Mouse (Mus musculus) adrenal gland, postnatal 36 days (tissue): ENCODE results near the gene Dazap1. TPM values are rescaled to one million over a fixed set of nuclear protein-coding genes. Genes with fewer than 3 reads are reported as not detected.

ENCODE experiments used
- DNase-seq, 2 experiments: peaks; one replicate each; pipeline ENCODE4 v3.0.0; 2021; ENCODE audit warnings: mixed read lengths in 1 of 2
- microRNA-seq: library from miRNA; unstranded; fragments of <30 nt; microRNA quantifications from one replicate; pipeline ENCODE4 v1.2.0, GENCODE M21; 2021
- total RNA-seq, 2 experiments: library from RNA; stranded (reverse); gene quantifications; 2 replicates each; pipeline ENCODE4 v1.2.3; 2021

Dazap1 gene
- total RNA-seq, 2 experiments from 2014 or later, result 82.1 to 90.4 TPM

GRCm38 (mm10) chr10:80323261-80324119, 62.2 kb downstream of the Dazap1 start:
- peak; percentile 85 to 93 for DNase-seq

DNA sequence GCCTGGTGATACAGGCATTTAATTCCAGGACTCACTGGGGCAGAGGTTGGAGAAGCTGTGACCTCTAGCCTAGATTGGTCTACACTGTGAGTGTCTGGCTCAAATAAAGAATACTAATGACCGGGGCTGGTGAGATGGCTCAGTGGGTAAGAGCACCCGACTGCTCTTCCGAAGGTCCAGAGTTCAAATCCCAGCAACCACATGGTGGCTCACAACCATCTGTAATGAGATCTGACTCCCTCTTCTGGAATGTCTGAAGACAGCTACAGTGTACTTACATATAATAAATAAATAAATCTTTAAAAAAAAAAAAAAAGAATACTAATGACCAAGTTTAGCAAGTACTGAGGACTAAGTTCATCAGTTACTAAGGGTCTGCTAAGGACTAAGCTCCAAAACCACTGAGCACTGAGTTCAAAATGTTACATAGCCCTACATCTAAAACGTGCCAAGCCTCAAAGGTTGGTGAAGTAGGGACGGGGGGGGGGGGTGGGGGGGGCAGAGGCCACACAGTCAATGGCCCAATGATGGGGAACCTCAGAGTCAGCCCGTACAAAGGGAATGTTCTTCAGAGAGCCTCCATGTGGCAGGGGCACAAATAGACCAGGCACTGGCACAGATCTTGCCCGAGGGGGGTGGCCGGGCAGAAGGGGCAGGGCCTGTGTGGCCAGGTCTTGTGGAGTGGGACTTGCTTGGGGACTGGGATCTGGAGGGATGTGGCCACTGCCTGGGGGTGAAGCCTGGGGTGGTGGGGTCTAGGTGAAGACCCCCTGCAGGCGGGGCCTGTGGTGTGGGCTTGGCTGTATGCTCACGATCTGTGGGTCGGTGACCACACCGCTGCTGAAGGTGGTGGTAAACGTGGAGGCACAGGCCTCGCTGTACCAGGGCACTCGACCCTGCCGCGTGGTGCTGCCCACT, 63.1 kb downstream of the Dazap1 start:
- no peak for DNase-seq

GRCm38 (mm10) chr10:80325045-80325444, 63.8 kb downstream of the Dazap1 start:
- no peak for DNase-seq

- peak; percentile 95 to 99 for DNase-seq
These were observed 68.2 kb downstream of the Dazap1 start, which contains the start of the genes Pcsk4 and Reep6 for GRCm38 (mm10) chr10:80329273-80330081. TSS of gene Pcsk4 (minus strand) at chr10:80329498. TSS of gene Reep6 (plus strand) at chr10:80329953.

GRCm38 (mm10) chr10:80330084-80330483, 68.8 kb downstream of the Dazap1 start:
- no peak for DNase-seq

DNA sequence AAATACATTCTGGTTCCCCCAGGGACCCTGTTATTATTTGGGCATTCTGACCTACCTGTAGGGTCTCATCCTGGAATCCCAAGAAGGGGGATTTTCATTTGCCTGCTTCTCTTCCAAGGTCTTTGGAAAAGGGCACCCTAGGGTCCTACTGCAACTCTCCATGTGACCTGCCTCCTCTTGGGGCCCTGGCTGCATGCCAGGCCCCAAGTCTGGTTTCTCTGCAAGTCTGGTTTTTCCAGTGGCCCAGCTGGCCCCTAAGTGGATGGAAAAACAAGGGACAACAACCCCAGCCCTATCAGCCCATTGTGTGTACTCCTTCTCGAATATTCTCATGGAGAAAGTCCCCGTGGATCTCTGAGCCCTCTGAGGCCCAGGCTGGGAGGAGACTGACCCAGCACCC, 69.6 kb downstream of the Dazap1 start:
- no peak for DNase-seq

DNA sequence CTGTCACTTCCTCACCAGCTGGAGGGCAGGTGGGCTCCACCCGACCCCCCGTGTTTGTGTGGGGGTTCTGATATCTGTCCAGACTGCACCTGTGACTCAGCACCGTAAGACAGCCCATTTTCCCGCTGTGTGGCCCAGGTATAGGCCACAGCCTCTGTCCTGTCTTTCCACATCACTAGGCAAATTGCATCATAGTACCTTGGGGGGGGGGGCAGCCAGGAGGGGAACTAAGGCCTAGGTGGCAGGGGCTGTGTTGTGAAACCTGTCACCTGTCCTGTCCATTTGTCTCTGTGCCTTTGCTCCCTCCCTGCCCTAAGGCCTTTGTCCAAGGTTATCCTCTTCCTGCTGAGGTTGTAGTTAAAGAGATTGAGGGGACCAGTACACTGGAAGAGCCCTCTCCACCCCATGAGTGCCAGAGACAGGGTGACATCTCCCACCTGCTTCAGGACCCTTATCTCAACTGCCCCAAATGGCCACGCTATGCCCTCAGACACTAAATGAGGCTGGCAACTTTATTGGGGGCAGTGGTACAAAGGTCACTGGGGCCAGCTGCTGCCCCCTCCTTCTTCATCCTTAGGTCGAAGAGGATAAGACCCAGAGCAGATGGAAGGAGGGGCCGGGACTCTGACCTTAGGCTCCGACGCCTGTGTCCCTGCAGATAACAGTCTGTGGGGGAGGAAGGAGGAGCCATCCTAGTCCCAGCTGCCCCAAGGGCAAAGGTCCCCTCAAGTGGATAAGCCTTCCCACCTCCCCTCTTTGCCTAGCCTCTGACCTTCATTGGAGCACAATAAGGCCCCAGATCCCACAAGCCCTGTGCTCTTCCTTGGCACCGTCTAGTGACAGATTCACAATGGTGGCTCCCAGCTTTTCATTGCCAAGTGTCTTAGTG, 70.6 kb downstream of the Dazap1 start:
- DNase-seq, result no peak

GRCm38 (mm10) chr10:80332525-80332989, 71.3 kb downstream of the Dazap1 start:
- no peak for DNase-seq

DNA sequence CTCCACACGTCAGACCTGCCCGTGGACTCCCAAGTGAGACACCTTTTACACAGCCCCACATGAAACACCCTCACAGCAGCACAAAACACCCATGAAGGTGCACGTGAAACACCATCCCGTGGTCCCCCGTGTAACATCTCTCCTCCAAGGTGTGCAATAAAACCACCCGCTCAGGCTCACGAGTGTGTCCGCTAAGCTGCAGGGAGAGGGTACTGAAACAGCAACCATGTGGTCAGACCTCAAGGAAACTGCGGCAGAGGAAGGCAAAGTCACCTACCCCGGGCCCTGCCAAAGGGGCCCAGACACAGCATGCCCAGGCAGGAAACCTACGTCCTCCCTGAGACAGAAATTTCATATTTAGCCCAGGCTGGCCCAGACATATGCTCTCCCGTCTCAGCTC, 75.0 kb downstream of the Dazap1 start:
- DNase-seq, result no peak

Small RNA genes lying within 50 kb of the gene (microRNA-seq; reads per million reads assigned to microRNA genes)
- gene Mir6911, result 0.75 reads per million

Other genes with a start within 250 kb of the Dazap1 start
- 1 to 10 TPM; 4.5 to 5.4 TPM for gene Arhgap45, start 244.8 kb upstream of the Dazap1 start, total RNA-seq
- gene Polr2e, start 221.7 kb upstream of the Dazap1 start, total RNA-seq, result 100 to 1,000 TPM in 1 of 2 experiments, 10 to 100 TPM in 1; 92.8 to 108 TPM
- gene Gpx4, start 214.3 kb upstream of the Dazap1 start, total RNA-seq, result 1,000 to 10,000 TPM; 1,198 to 1,301 TPM
- gene Sbno2, start 155.9 kb upstream of the Dazap1 start, total RNA-seq, result 10 to 100 TPM; 49.3 to 51.3 TPM
- 100 to 1,000 TPM; 146 to 149 TPM for gene Stk11, start 145.7 kb upstream of the Dazap1 start, total RNA-seq
- gene Atp5d, start 122.9 kb upstream of the Dazap1 start, total RNA-seq, result 100 to 1,000 TPM; 561 to 735 TPM
- gene Cbarp, start 120.7 kb upstream of the Dazap1 start, total RNA-seq, result 100 to 1,000 TPM in 1 of 2 experiments, 10 to 100 TPM in 1; 57.5 to 205 TPM
- 100 to 1,000 TPM; 104 to 188 TPM for gene Midn, start 113.2 kb upstream of the Dazap1 start, total RNA-seq
- 100 to 1,000 TPM in 1 of 2 experiments, 10 to 100 TPM in 1; 35.0 to 104 TPM for gene Cirbp, start 95.5 kb upstream of the Dazap1 start, total RNA-seq
- gene 1600002K03Rik, start 88.5 kb upstream of the Dazap1 start, total RNA-seq, result 10 to 100 TPM; 16.8 to 19.1 TPM
- gene Efna2, start 82.0 kb upstream of the Dazap1 start, total RNA-seq, result 1 to 10 TPM; 2.4 to 3.2 TPM
- gene Mum1, start 35.1 kb upstream of the Dazap1 start, total RNA-seq, result 10 to 100 TPM; 20.4 to 21.2 TPM
- gene Ndufs7, start 12.4 kb upstream of the Dazap1 start, total RNA-seq, result 100 to 1,000 TPM; 266 to 279 TPM
- gene Gamt, start 474 bp upstream of the Dazap1 start, total RNA-seq, result 100 to 1,000 TPM; 195 to 311 TPM
- gene Rps15, start 31.0 kb downstream of the Dazap1 start, total RNA-seq, result 1,000 to 10,000 TPM; 1,173 to 1,236 TPM
- 1 to 10 TPM in 1 of 2 experiments, under 1 TPM in 1; 0.70 to 1.5 TPM for gene Apc2, start 34.5 kb downstream of the Dazap1 start, total RNA-seq
- 10 to 100 TPM; 24.6 to 32.0 TPM for gene 2310011J03Rik, start 59.1 kb downstream of the Dazap1 start, total RNA-seq
- 1 to 10 TPM; 2.2 to 3.3 TPM for gene Pcsk4, start 68.0 kb downstream of the Dazap1 start, total RNA-seq
- 10 to 100 TPM; 11.0 to 13.7 TPM for gene Reep6, start 68.5 kb downstream of the Dazap1 start, total RNA-seq
- gene Adamtsl5, start 86.9 kb downstream of the Dazap1 start, total RNA-seq, result 1 to 10 TPM; 7.3 to 7.7 TPM
- under 1 TPM in 1 of 2 experiments, not detected in 1; 0.26 TPM for gene Plk5, start 95.0 kb downstream of the Dazap1 start, total RNA-seq
- 10 to 100 TPM; 22.4 to 29.9 TPM for gene Mex3d, start 126.2 kb downstream of the Dazap1 start, total RNA-seq
- gene Mbd3, start 138.1 kb downstream of the Dazap1 start, total RNA-seq, result 100 to 1,000 TPM; 140 to 148 TPM
- 100 to 1,000 TPM; 876 to 886 TPM for gene Uqcr11, start 145.3 kb downstream of the Dazap1 start, total RNA-seq
- 10 to 100 TPM; 48.2 to 64.3 TPM for gene Tcf3, start 172.2 kb downstream of the Dazap1 start, total RNA-seq
- gene Onecut3, start 233.3 kb downstream of the Dazap1 start, total RNA-seq, result not detected